In the genomic region with DNA sequence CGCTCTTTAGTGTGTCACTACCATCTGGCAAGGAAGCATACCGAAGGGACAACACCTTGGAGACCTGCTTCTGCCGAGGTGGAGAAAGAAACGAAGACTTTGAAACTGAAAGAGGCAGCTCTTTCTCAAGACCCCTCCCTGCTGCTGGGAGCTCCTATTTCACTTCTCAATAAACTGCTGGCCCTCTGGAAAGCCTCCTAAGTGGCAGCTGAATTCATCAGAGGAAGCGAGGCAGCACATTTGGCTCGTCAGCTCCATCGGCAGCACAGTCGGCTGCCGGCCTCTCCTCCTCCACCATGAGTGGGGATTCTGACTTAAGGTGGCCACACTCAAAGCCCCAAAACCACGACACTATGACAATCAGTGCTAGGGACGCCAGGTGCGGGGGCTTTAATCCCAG, we compare ENCODE assay signal across 9 mouse cellular contexts. TPM values are rescaled to one million over a fixed set of nuclear protein-coding genes. Genes with fewer than 3 reads are reported as not detected.
DNase-seq lines count a peak whose midpoint lies in the region; ATAC-seq lines count a peak whose summit lies in the region.
"Had no signal": no experiment of that assay in that cellular context is flagged by ENCODE, and none has a peak within 500 bp of the region (broad histone marks: within the 10 kb centered on the region; RNA-seq: fewer than 3 reads in every experiment).

No protein-coding gene starts in this region.

- no peak for ATAC-seq in lung, embryonic 16.5 days (ENCODE audit: low read depth)
- ATAC-seq in limb, embryonic 15.5 days (ENCODE audit: insufficient number of reproducible peaks, low FRiP score, low TSS enrichment, low read depth): no peak
- no peak for ATAC-seq in megakaryocyte, adult 5-6 weeks (ENCODE audit: poor library complexity, severe bottlenecking)

- peak overlapping the region; percentile 15; the same call in 1 of the 2 replicates for H3K4me2 ChIP-seq in lung, embryonic 16.5 days (ENCODE audit: low read depth, low read length)
- H3K4me2 ChIP-seq in limb, embryonic 15.5 days: peak overlapping the region; percentile 2; the same call in 1 of the 2 replicates
- H3K4me2 ChIP-seq: liver, embryonic 13.5 days had no signal

- peak overlapping the region; percentile 36 for H3K27ac ChIP-seq in lung, embryonic 16.5 days (ENCODE audit: low read length)
- H3K27ac ChIP-seq in limb, embryonic 15.5 days: peak overlapping the region; percentile 58; the same call in 1 of the 2 replicates
- H3K27ac ChIP-seq: liver, embryonic 13.5 days had no signal

- H3K4me1 ChIP-seq in lung, embryonic 16.5 days (replicated peaks; ENCODE audit: control insufficient read depth, insufficient read depth, low read length): no peaks in the 10 kb centered on the region; the same call in 1 of the 2 replicates
- peaks cover 18% of the 10 kb centered on the region for H3K4me1 ChIP-seq in limb, embryonic 15.5 days

- H3K36me3 ChIP-seq in lung, embryonic 16.5 days (ENCODE audit: control insufficient read depth, insufficient read depth, low read length): no peaks in the 10 kb centered on the region
- peaks cover 52% of the 10 kb centered on the region for H3K36me3 ChIP-seq in limb, embryonic 15.5 days

- H3K27me3 ChIP-seq in lung, embryonic 16.5 days (ENCODE audit: control insufficient read depth, insufficient read depth, low read depth, low read length): no peaks in the 10 kb centered on the region
- no peaks in the 10 kb centered on the region for H3K27me3 ChIP-seq in limb, embryonic 15.5 days
- H3K27me3 ChIP-seq: liver, embryonic 13.5 days had no signal

- H3K4me3 ChIP-seq in lung, embryonic 16.5 days (ENCODE audit: low read length): peak overlapping the region; percentile 17; the same call in 1 of the 2 replicates
- no peak overlapping the region for H3K4me3 ChIP-seq in limb, embryonic 15.5 days
- H3K4me3 ChIP-seq: liver, embryonic 13.5 days had no signal

- H3K9me3 ChIP-seq in lung, embryonic 16.5 days (ENCODE audit: control insufficient read depth, low read length): no peaks in the 10 kb centered on the region
- H3K9me3 ChIP-seq in limb, embryonic 15.5 days: no peaks in the 10 kb centered on the region
- H3K9me3 ChIP-seq: liver, embryonic 13.5 days had no signal

- WGBS in lung, embryonic 16.5 days: 42% methylated on average over 12 of the region's 12 CpGs
- WGBS in limb, embryonic 15.5 days: 35% methylated on average over 12 of the region's 12 CpGs

- H3K9ac ChIP-seq in lung, embryonic 16.5 days (ENCODE audit: low read length): no peak overlapping the region
- H3K9ac ChIP-seq in limb, embryonic 15.5 days: no peak overlapping the region
- H3K9ac ChIP-seq: liver, embryonic 13.5 days had no signal

- peak; percentile 8 to 19 for DNase-seq in cerebellum, adult 18-20 months
- DNase-seq in cerebellum, postnatal 4 days (ENCODE audit: low spot score in 2 of 2): no peak
- DNase-seq in lung, postnatal 14 days: no peak
- peak; percentile 40 for DNase-seq in forelimb bud, embryonic 11.5 days (ENCODE audit: low read depth, low spot score)
- no peak for DNase-seq in gastrocnemius, postnatal 25 days
- DNase-seq: liver, embryonic 13.5 days had no signal

RNA-seq across cellular contexts. Expression of gene B4galt5, which starts 41.3 kb away (rescaled TPM):
- 7.3 and 8.3 TPM in 2 replicates for polyA plus RNA-seq in lung, embryonic 16.5 days (2015; fragmentation: Nextera tagmentation; extraction: Ambion mirVana)
- 11.2 and 14.8 TPM in 2 replicates for polyA plus RNA-seq in limb, embryonic 15.5 days (2015; fragmentation: Nextera tagmentation; extraction: Ambion mirVana)
- total RNA-seq in megakaryocyte, adult 5-6 weeks (2015): 62.5 and 80.6 TPM in 2 replicates
- total RNA-seq in megakaryocyte, adult 5-6 weeks (2017): 52.4 and 67.3 TPM in 2 replicates
- total RNA-seq in gastrocnemius, postnatal 25 days (2021): 1 to 10 TPM; 9.8 to 10.0 TPM

Comparison
In these comparisons a context has a peak if more than half of its experiments do, and no peak if none do; other contexts are left out.
1. DNase-seq: peak in cerebellum, adult 18-20 months (2 of 2) and forelimb bud, embryonic 11.5 days (single experiment); none in cerebellum, postnatal 4 days (0 of 2), lung, postnatal 14 days (single experiment) and gastrocnemius, postnatal 25 days (single experiment).
2. RNA of gene B4galt5, which starts 41.3 kb away (total RNA-seq): 52.4 to 80.6 TPM in megakaryocyte, adult 5-6 weeks; 9.8 to 10.0 TPM in gastrocnemius, postnatal 25 days; every median in the first group is over 4 times any median in the second.